Mouse (Mus musculus) left cerebral cortex, postnatal 4 days (tissue): ENCODE results near the gene Capg. TPM values are rescaled to one million over a fixed set of nuclear protein-coding genes. Genes with fewer than 3 reads are reported as not detected.

ENCODE experiments used
- DNase-seq: peaks from one replicate; pipeline ENCODE4 v3.0.0-alpha.2; 2022
- intact Hi-C: fragments of 180-260 bp; cut with DNase I; formaldehyde crosslinking; loops from one replicate; pipeline ENCODE4 v1.15.1; 2025
- total RNA-seq, 2 experiments: library from RNA; stranded (reverse); gene quantifications; 2 replicates each; pipeline ENCODE4 v1.2.3; 2021

Capg gene
- total RNA-seq, 2 experiments from 2014 or later: 2.1 to 3.4 TPM

DNA sequence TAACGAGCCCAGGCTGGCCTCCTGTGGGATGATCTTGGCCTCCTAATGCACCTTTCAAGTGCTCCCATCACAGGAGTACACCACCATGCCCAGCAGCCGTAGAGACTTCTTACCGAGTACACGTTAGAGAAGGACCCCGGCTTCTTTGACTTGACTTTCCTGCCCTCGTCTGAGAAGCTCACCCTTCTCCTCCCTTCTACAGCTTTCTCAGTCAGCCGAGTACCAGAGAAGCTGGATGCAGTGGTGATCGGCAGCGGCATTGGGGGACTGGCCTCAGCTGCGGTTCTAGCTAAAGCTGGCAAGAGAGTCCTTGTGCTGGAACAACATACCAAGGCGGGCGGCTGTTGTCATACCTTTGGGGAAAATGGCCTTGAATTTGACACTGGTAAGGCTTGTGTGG is 56.6 kb downstream of the Capg start:
- intact Hi-C loops: no loop called here

DNA sequence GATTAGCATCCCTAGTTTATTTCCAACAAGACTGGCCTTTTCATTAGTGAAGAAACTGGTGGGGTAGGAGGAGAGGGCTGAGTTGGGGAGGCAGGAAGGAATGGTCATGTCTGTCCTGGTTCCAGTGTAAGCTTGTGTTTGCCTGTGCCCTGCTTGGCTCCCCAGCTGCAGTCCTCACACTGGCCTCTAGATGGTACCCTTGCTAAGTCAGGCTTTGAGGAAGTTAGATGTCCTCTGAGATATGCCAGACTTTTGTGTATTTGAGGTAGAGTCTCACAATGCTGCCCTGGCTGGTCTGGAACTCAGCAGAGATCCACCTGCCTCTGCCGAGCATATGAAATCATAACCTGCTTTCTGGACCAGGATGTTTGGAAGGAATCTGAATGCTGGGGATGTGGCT is 57.5 kb downstream of the Capg start:
- intact Hi-C loops: no loop called here
- DNase-seq: peak; percentile 75

More for the DNA sequence above, 56.6 kb downstream of the Capg start:
- no peak for DNase-seq

DNA sequence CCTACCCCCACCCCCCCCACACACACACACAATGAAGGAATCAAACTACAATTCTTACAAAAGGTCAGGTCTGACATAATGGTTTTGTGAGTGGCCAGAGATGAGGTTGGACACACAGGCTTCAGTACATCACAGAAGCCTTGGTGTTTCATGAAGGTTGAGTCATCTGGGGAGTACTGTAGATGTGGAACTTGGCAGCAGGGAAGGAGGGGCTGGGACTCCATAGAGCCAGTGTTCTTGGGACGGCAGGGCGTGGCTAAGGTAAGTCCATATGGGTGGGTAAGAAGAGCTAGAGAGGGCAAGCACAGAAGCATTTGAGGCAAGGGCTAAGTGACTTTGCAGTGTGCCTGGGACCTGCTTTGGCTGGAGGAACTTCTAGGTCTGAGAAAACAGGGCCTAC is 59.9 kb downstream of the Capg start:
- intact Hi-C loops: no loop called here
- no peak for DNase-seq

DNA sequence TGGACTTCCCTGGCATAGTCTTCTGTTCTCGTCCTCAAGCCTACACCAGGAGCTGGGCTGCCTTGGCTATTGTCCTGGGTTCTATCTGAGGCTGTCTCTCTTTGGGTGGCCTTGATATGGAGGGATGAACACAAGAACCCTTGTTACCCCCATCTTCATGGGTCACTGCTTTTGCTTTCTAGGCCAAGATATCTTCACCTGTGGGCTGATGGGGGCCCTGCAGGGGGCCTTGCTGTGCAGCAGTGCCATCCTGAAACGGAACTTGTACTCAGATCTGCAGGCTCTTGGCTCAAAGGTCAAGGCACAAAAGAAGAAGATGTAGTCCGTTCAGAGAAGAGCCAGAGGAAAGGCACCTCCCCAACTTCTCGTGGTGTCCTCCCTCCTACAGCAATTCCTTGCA is 62.9 kb downstream of the Capg start:
- no peak for DNase-seq
- intact Hi-C loops: no loop called here

DNA sequence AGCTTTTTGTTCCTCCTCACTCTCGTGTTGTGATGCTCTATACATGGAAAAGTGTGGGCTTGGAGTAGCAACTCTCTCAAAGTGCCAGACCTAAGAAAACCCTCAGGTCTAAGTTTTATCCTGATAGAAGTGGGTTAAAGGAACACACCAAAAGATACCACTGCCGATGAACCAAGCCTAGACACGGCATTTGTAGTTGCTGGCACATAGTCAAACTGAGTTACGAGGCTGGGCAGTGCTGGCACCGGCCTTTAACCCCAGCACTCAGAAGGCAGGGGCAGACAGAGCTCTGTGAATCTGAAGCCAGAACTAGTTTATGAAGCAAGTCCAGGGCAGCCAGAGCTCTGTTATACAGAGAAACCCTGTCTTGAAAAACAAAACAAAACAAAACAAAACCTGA is 63.5 kb downstream of the Capg start:
- no peak for DNase-seq
- intact Hi-C loops: no loop called here

DNA sequence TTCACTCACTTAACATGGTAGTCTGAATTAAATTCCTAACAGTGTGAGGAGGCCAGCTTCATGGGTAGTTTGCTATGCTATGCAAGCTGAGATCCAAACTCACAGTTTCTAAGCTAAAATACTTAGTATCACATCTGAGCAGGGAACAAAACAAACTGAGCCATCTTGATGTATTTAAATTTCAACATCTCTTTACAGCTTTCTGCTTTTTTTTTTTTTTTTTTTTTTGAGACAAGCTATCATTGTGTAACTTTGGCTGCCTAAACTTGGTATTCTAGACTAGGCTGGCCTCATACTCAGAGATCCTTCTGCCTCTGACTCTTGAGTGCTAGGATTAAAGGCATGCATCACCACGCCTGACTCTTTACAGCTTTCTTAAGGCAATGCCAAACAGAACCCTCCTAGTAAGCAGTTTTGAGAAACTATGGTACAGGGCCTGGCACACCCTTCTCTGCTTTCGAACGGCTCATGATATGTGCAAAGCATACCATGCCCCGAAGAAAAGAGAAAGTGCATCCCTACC is 64.5 kb downstream of the Capg start:
- intact Hi-C loops: no loop called here
- no peak for DNase-seq

DNA sequence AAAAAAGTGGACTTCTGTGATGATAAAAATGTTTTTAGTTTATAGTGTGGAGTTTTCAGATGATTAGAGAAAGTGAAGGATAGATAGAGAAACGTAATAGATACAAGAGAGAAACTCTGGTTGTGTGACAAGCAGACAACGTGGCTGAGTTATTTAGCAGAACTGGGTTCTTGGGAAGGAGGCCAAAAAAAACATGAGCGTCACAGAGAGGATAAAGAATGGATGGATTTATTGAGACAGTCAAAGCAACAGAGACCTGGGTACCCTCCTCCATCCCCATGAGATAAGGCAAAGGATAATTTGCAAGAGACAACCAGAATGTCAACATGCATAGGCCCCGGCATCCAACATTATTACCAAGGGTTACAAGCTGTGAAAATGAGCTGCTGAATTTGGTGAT is 66.1 kb downstream of the Capg start:
- intact Hi-C loops: no loop called here
- DNase-seq: no peak

Other genes with a start within 250 kb of the Capg start
- gene Sftpb, start 239.8 kb upstream of the Capg start, total RNA-seq: under 1 TPM in 1 of 2 experiments, not detected in 1; 0.26 TPM
- 10 to 100 TPM; 36.2 to 37.1 TPM for gene Usp39, start 199.2 kb upstream of the Capg start, total RNA-seq
- gene 0610030E20Rik, start 197.1 kb upstream of the Capg start, total RNA-seq: 10 to 100 TPM; 17.2 to 19.3 TPM
- 10 to 100 TPM; 28.5 to 32.2 TPM for gene Tmem150a, start 188.9 kb upstream of the Capg start, total RNA-seq
- gene Rnf181, start 177.4 kb upstream of the Capg start, total RNA-seq: 10 to 100 TPM; 56.5 to 57.0 TPM
- 1 to 10 TPM; 5.9 to 8.4 TPM for gene Vamp5, start 163.9 kb upstream of the Capg start, total RNA-seq
- 1 to 10 TPM; 7.2 to 7.3 TPM for gene Vamp8, start 153.7 kb upstream of the Capg start, total RNA-seq
- 10 to 100 TPM; 18.6 to 21.1 TPM for gene Ggcx, start 130.1 kb upstream of the Capg start, total RNA-seq
- gene Mat2a, start 104.8 kb upstream of the Capg start, total RNA-seq: 100 to 1,000 TPM; 184 to 193 TPM
- gene Sh2d6, start 22.7 kb upstream of the Capg start, total RNA-seq: under 1 TPM; 0.36 to 0.68 TPM
- gene Elmod3, start 54.0 kb downstream of the Capg start, total RNA-seq: 10 to 100 TPM; 11.9 to 12.1 TPM
- gene Retsat, start 54.1 kb downstream of the Capg start, total RNA-seq: 10 to 100 TPM; 16.3 to 20.3 TPM
- gene Tgoln1, start 72.6 kb downstream of the Capg start, total RNA-seq: 10 to 100 TPM; 29.7 to 30.3 TPM
- 1 to 10 TPM; 4.1 to 5.3 TPM for gene Tcf7l1, start 244.9 kb downstream of the Capg start, total RNA-seq